Mouse (Mus musculus): ENCODE measurements around the gene Serpina3n.

Serpina3n gene

DNA sequence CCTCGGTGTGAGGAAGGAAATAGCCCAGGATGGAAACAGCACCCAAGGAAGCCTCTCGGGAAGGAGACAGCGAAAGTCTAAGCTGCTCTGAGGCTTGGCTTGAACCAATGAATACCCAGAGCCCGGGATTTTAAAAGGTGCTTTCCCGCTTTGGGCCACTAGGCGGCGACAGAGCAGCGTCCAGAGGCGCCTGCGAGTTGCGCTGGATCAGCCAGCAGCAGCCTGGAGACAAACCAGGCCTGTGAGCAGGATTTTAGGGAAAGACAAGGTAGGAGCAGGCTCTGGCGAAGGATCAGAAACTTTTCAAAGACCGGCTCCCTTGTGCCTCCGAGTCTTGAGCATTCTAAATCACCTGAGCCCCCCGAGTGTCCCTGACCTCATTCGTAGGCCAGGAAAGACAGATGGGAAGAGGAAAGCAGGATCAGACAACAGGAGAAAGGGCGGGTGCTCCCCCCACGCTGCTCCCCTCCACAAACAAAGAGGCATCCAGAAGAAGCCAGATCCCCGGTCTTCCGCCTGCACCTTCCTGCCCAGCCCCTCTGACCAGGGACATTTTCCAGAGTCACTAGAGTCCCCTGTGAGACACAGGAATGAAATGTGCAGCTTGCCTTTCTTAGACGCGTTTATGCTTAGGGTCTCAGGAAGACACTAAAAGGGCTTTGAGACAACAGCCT, 33.7 kb downstream of the Serpina3n start:
- 23% methylated on average over 22 of the region's 22 CpGs for WGBS

DNA sequence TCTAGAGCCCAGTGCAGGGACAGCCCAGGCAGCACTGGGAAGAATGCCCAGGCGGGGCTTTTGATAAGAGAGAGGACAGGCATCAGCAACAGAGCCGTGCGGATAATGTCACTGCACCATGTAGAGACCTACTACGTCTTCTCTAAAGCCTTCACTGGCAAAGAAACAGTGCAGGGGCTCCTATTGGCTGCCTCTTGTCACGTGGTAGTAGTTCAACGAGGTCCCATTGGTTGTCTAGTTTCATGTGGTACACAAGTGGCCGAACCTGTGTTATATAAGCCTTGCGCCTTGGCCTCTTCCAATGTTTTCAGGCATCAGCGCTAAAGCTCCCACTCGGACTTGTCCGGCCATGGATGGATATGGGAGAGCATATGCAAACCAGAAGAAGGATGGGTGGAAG, 37.2 kb downstream of the Serpina3n start:
- WGBS: 90% methylated on average over 11 of the region's 11 CpGs

DNA sequence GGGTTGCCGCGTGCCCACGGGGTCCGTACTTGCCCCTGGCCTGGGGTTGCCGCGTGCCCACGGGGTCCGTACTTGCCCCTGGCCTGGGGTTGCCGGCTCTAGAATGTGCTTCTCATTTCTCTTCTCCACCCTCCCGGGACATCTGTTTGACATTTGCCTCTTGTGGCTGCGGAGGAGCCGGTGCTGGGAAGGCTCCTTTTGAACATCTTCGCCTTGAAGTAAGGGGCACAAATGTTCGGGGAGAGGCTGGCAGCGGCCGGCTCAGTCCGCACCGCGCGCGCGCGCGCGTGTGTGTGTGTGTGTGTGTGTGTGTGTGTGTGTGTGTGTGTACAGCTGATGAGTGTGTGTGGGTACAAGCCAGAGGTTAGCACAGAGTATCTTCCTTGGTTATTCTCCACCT, 40.5 kb downstream of the Serpina3n start:
- WGBS: 84% methylated on average over 25 of the region's 25 CpGs

DNA sequence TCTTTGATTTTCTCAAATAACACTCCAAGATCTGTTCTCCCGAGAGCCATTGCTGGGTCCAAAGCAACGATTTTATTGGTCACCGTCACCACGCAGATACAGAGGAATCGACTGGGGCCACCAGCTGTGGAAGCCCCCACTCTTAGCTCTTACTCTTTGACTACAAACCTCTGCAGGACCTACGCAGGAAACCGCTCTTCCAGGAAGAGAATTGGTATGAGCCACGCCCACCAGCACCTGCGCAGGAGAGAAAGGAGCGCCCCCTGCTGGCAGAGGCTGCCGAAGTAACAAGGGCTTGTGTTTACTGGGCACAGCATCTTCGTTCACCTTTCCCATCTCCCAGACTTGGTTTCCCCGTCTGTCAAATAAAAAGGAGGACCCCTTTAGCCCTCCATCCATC, 41.6 kb downstream of the Serpina3n start:
- WGBS: 39% methylated on average over 13 of the region's 13 CpGs

DNA sequence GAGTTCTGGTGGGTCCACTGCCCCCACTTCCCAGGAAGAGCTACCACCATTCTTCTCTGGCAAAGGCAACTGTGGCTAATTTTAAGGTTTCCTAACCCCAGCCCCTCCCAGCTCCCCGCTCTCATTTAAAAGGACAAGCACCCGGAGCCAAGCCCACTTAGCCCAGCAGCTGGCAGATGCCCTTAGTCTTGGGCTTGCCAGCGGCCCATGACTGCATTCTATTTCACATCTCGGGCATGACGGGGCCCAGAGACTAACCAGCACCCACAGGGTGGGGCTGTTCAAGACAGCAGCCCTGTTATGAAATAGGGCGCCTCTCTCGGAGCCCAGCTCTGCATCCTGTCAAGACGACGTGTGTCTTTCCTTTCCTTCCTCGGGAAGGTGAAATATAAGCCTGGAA, 43.7 kb downstream of the Serpina3n start:
- 69% methylated on average over 10 of the region's 10 CpGs for WGBS

DNA sequence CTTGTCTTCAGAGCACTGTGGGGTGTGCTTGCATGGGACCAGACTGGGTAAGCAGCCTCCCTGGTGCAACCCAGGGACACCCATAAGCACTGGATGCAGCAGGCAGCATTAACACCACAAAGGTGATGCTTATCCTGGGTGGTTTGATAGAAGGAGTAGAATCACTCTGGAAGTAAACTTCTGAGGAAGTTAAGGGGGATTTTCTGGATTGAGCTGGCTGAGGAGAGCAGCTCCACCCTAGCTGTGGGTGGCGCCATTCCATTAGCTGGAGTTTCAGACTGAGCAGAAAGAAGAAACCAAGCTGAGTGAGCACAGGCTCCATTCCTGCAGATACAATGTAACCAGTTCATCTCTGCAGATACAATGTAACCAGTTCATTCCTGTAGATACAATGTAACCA, 46.5 kb downstream of the Serpina3n start:
- 78% methylated on average over 1 of the region's 1 CpGs for WGBS

DNA sequence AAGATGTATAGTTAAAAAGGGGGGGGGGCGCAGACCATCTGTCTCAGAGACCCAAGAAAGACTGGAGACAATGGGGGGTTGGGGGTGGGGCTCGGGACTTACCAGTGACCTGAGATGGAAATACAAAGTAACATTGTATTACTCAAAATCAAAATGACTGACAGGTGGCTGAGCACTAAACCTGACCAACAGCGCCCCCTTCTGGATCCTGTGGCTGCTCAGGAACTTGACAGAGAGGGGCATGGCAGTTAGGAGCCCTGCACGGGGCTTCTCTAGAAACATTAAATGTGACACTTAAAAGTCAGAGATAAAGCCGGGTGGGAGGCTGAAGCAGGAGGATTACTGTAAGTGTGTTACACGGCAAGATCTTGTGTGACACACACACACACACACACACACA, 52.8 kb downstream of the Serpina3n start:
- 65% methylated on average over 6 of the region's 6 CpGs for WGBS

DNA sequence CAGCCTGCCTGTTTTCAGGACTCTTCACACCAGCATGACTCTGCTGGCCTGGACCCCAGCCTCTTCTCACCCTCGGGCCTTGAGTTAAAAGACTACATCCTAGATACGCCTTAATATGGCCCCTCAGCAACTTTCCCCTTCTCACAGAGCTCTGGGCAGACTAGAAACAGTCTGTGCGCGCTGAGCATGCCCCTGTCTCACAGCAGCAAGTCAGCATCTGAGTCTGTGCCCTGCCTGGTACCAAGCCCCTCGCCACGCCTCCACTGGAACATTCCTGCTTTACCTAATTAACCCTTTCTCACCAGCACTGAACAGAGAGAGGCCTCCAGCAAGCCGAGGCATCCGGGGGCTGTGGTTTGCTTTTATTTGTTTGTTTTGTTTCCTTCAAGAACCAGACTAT, 54.8 kb downstream of the Serpina3n start:
- WGBS: 68% methylated on average over 8 of the region's 8 CpGs

Measured in cerebral cortex, adult 2 months (tissue).